Mouse (Mus musculus): Measurements from ENCODE around the gene Il7r. TPM values are rescaled to one million over a fixed set of nuclear protein-coding genes. Genes with fewer than 3 reads are reported as not detected.

Gene Il7r
- polyA plus RNA-seq, 1 experiment: not detected

GRCm38 (mm10) chr15:9523059-9523458 is 6.9 kb downstream of the Il7r start:
- no peak for TF ChIP-seq GATA1 (IDR thresholded peaks at IDR 0.05; ENCODE audit: low read length)

DNA sequence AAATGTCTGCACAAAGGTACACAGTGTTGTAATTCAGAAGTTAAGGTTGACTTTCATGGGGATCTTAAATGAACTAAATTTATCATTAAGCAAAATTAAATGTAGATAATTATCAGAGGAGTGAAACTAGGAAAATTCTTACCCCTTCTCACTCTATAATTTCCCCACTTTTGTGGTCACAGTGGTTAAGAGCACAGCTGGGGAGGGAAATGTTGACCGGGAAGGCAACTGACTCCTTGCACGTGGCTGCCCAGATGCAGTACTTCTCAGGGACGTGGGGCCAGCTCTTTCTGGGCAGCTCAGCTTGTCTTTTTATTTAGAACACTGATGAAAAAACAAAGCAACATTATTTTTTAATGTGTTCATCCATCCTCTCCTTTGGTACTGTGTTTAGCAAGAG is 37.9 kb downstream of the Il7r start:
- no peak for TF ChIP-seq GATA1 (IDR thresholded peaks at IDR 0.05; ENCODE audit: low read length)

GRCm38 (mm10) chr15:9489417-9490118 is 40.4 kb downstream of the Il7r start:
- no peak for TF ChIP-seq GATA1 (IDR thresholded peaks at IDR 0.05; ENCODE audit: low read length)

DNA sequence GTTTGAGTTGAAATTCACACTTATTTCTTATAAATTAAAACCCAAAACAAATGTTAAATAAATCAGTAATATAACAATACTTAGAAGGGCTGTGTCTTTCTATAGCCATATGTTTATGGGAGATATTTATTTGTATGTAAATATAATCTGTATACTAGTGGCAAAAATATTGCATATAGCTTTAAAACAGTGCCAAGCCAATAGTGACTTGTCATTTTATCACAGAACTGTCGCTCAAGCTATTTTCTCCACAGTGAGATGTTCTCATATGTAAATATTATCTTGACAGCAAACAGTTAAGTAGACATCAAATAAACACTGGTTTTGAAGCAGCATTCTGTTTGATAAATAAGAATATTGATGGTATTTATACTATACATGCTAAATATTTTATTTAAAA is 56.8 kb downstream of the Il7r start:
- no peak for TF ChIP-seq GATA1 (IDR thresholded peaks at IDR 0.05; ENCODE audit: low read length)

- TF ChIP-seq GATA1 (IDR thresholded peaks at IDR 0.05; ENCODE audit: low read length): no peak
These were observed 57.4 kb downstream of the Il7r start for GRCm38 (mm10) chr15:9472618-9473017.

GRCm38 (mm10) chr15:9472167-9472566 is 57.8 kb downstream of the Il7r start:
- no peak for TF ChIP-seq GATA1 (IDR thresholded peaks at IDR 0.05; ENCODE audit: low read length)

DNA sequence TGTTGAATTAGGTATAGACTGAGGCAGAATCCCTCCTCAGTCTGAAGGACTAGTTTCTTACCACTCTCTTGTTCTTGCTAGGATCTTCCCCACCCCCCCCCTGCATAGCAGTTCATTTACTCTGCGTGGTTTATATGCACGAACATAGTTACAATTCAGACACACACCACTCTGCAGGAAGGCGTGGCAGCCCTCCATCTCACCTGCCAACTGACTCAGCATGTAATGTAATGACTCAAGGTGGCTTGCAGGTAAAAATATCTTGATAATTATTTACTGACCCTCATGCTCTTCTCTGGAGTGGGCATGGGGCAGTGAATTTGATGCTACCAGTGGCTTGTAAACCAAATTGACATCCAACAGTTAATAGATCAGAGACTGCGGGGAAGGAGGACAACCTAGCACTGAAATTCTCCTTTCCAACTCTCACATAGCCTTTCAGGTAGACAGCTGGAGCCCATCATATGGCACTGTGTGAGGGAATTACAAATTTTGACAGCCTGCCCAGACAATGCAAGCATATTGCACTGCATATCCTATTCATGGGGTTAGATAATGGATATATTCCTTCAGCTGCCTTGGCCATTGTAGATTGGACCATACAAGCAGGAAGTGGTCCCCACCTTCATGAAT is 58.8 kb downstream of the Il7r start:
- no peak for TF ChIP-seq GATA1 (IDR thresholded peaks at IDR 0.05; ENCODE audit: low read length)

DNA sequence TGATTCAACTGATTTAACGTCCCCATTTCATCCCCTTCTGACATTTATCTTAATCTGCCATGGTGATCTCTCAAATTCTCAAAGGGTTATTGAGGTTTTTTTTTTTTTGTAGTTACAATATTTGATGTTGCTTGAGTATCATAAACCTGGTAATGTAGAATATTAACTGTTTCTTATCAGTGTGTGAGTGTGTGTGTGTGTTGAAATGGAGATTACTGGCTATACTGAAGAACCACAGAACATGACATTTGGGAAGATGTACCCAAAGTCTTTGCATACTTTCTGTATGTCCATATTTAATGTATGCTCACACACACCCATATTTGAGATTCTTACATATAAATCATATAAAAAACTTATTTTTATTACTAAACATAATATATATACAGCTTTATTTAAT is 65.9 kb downstream of the Il7r start:
- no peak for TF ChIP-seq GATA1 (IDR thresholded peaks at IDR 0.05; ENCODE audit: low read length)

GRCm38 (mm10) chr15:9463521-9464027 is 66.4 kb downstream of the Il7r start:
- no peak for TF ChIP-seq GATA1 (IDR thresholded peaks at IDR 0.05; ENCODE audit: low read length)

Other genes with a start within 250 kb of the Il7r start
- gene Ugt3a2, start 194.6 kb downstream of the Il7r start, polyA plus RNA-seq (2012): not detected in 2 replicates
- not detected in 2 replicates for gene Capsl, start 94.1 kb downstream of the Il7r start, polyA plus RNA-seq (2012)
- not detected in 2 replicates for gene Spef2, start 218.7 kb upstream of the Il7r start, polyA plus RNA-seq (2012)